Mouse (Mus musculus): ENCODE measurements around the gene Dock6. TPM values are rescaled to one million over a fixed set of nuclear protein-coding genes. Genes with fewer than 3 reads are reported as not detected.
"Not testable (repeated sequence)": the region's sequence is repeated elsewhere in the genome, so short reads cannot be mapped to it uniquely, and the experiment has no call there.

The Dock6 gene
- total RNA-seq, 4 experiments from 2014 or later, result 12.7 to 23.0 (median 19.2) TPM

- no peak for DNase-seq (ENCODE audit: low spot score in 2 of 2)
Measured at GRCm38 (mm10) chr9:21784517-21785307, 67.7 kb downstream of the Dock6 start.

DNA sequence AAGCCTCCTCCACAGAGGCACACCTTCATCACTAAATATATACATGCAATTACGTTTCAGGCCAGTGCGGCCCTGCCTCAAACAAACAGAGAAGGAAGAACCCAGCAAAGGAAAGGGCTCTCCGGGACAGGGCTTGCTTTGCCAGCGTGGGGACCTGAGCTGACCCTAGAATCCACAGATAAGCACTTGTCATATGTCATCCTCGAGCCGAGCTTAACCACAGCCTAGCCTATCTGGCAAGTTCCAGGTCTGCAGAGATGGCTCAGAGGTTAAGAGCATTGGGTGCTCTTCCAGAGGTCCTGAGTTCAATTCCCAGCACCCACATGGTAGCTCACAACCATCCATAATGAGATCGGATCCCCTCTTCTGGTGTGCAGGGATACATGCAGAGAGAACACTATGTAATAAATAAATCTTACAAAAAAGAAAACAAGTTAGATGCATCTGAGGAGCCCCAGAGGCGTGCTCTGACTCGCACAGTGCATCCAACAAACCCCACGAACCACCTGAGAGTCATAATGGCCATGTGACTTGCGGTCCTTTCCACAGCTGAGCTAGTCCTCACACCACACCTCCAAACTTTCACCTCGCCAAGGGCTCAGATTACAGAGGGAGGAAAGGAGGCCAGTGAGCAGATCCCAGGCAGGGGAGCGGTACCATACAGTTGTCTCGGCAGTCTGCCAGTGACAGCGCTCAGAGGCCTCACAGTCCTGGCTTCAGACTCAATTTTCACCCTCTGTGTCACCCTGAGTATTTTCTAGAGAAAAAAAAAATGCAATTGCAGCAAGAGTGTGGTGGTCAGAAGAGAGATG is 70.6 kb downstream of the Dock6 start:
- no peak for DNase-seq (ENCODE audit: low spot score in 2 of 2)

- DNase-seq (ENCODE audit: low spot score in 2 of 2), result no peak
Measured at GRCm38 (mm10) chr9:21777726-21778125, 74.7 kb downstream of the Dock6 start.

DNA sequence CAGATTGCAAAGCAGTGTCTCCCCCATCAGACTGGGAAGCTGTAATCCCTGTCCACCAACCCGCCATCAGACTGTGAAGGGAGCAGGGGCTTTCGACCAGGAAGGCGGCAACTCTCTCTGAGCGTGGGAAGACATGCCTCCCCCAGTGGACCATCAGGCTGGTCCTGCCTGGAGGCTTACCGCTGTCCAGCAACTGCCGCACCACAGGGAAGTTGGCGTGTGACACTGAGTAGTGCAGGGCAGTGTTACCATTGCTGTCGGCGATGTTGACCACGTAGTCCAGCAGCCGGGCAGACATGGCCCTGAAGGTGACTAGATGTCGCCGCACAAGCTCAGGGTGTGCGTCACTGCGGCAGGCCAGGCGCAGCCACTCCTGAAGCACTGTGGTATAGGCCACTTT is 78.1 kb downstream of the Dock6 start:
- DNase-seq (ENCODE audit: low spot score in 2 of 2), result no peak

DNA sequence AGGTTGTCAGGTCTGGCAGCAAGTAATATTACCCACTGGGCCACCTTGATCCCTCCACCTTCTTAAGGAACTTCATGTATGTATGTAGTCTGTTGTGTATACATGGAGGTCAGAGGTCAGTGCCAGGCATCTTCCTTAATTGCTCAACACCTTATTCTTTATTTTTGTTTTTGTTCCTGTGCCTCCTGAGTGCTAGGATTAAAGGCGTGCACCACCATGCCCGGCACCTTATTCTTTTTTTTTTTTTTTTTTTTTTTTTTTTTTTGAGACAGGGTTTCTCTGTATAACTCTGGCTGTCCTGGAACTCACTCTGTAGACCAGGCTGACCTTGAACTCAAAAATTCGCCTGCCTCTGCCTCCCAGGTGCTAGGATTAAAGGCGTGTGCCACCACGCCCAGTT is 79.0 kb downstream of the Dock6 start:
- not testable (repeated sequence) for DNase-seq (ENCODE audit: low spot score in 2 of 2)

DNA sequence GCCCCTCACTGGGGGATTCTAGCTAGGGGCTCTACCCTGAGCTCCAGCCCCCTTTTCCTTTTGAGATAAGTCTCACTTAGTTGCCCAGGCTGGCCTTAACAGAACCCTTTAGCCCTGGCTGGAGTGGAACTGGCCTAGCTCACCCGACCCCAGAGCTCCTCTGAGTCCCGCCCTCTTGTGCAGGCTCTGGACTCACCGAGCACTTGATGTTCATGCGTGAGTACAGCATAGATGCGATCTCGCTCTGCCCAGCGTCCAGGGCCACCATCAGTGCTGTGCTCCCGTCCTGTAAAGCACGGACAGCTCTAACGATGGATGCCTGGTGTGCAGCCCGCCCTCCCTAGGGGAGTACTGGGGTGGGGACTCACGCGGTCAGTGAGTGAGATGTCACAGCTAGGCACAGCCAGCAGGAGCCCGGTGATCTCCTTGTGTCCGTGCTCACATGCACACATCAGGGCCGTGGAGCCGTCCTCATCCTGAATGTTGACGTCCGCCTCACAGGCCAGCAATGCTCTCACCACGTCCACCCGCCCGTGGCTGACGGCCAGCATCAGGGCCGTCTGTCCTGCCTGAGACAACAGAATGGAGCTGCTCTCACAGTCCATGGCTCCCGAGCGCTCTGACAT is 82.8 kb downstream of the Dock6 start:
- no peak for DNase-seq (ENCODE audit: low spot score in 2 of 2)

DNA sequence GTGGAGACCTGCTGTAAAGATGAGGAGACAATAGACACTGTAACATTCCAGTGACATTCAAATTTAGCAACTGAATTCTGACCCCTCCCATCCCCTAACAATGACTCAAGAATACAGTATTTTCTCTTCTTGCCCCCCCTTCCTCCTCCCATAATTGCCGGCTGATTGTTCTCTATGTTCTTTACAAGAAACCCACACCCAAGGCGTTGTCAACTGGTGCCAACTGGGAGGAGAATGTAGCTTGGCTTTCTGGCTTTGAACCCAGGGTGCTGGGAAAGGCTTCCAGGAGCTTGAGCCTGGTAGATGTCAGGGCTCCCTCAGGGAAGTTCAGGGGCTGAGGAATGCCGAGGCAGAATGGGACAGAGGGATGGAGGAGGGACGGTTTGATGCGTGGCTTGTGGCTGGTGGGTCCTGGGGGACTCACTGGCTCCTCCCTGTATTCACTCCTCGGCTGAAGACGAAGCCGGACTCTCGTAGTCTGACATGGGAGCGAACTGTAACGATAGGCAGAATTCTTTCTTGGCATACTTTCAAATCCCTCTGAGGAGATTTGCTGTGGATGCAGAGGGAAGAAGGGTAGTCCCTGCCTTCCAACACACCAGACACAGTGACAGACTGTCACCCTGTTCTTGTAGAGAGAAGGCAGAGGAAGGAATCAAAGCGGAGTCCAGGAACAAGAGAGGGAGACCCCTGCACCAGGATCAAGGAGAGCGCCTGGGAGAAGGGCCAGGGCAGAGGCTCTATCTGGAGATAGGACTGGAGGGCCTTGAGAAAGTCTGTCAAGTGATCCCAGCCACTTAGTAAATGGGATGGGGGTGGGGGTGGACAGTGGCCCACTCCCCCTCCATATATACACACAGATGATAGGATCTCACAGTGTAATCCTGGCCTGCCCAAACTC is 83.7 kb downstream of the Dock6 start:
- no peak for DNase-seq (ENCODE audit: low spot score in 2 of 2)

GRCm38 (mm10) chr9:21767896-21768295 is 84.5 kb downstream of the Dock6 start:
- DNase-seq (ENCODE audit: low spot score in 2 of 2), result no peak

- no peak for DNase-seq (ENCODE audit: low spot score in 2 of 2)
Measured at GRCm38 (mm10) chr9:21764084-21764999, 88.1 kb downstream of the Dock6 start.

DNA sequence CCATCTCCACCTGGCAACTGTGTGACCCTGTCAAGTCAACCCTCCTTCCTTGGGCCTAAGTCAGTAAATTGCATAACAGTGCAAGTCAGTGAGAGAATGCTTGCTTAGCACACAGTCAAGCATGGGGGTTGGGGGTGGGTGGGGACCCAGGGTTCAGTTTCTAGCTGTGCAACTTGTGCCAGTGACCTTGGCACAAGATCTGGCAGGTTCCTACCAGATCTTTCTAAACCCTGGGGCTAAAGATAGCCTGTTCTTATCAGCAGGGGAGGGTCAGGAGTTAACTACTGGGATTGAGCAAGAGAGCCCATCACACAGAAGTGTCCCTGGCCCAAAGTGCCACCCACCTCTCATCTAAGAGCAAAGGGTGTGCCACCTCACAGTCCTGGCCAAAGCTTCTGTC is 90.3 kb downstream of the Dock6 start:
- no peak for DNase-seq (ENCODE audit: low spot score in 2 of 2)

DNA sequence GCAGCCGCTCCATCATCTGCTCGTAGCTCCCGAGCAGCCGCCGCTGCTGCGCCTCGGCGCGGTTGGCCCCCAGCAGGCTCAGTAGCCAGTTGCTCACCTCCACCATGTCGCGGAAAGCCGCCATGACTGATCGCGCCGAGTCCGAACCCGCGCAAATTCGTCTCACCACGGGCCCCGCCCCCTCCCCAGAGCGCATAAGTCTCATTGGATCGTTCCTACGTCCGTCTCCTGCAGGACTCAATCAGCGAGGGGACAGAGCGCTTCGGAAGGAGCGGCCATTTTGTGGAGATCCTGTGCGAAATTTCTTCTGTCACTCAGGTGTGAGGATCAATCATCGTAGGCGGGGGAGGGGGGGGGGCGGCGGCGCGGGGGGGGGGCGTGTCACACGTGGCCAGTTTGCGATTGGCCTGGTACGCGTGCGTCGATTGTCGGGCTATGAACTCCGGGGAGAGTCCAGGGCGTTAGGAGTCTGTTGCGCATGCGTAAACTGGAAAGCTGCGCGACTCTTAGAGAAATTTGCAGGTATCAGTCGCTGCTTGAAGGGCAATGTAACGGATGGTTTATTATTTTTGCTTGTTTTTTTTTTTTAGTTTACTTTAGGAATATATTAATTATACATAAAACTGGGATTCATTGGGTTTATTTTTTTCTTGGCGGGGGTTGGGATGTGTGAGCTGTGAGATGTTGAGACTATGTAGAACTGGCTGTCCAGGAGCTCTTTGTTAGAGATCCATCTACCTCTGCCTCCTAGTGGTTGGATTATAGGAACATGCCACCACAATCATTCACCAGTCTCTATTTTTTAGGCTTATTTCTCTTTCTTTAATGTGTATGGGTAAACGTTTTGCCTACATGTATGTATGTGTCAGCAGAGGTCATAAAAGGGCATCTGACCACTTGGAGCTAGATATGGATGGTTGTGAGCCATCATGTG is 92.0 kb downstream of the Dock6 start, which contains the start of gene Spc24:
Gene Spc24 (minus strand): TSS at position 149 of the 934 bp plus-strand sequence.
- peak; percentile 93 to 96 for DNase-seq (ENCODE audit: low spot score in 2 of 2)

DNA sequence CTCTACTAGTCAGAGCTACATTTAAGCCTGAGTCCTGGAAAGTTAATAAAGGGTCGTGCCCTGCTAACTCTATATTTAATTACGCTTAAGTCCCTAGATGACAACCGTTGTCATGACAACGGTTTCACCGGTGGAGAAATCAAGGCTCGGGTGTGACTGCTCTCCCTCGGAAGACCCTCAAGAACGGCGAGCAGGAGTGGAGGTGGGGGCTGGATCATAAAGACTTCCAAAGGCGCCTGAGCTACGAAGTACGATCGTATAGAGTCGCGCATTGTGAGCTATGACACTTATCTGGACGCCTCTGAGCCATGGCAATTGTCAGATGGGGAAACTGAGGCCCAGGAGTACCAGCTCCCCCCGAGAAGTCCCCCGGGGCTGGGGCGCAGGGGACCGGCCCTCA is 92.7 kb downstream of the Dock6 start:
- DNase-seq (ENCODE audit: low spot score in 2 of 2), result no peak

GRCm38 (mm10) chr9:21758576-21759529 is 93.6 kb downstream of the Dock6 start:
- DNase-seq (ENCODE audit: low spot score in 2 of 2), result no peak

GRCm38 (mm10) chr9:21754516-21755321 is 97.7 kb downstream of the Dock6 start:
- no peak for DNase-seq (ENCODE audit: low spot score in 2 of 2)

DNA sequence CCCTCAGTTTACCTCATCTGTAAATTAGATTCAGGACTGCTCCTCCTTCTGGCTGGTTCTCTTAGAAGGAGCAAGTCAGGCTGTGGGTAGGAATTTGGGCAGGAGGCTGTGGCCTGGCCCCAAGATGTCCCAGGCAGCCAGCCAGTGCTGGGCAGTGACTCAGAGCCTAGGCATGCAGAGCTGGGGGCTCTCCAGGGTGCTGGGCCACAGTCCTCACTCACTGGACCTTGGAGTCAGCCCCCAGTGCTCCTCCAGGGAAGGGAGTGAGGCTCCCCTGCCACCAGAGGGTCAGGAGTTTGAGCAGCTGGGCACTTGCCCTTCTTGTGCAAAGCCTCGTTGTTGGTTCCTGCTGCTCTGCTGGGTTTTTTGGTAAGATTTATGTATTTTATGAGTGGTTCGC is 98.4 kb downstream of the Dock6 start:
- no peak for DNase-seq (ENCODE audit: low spot score in 2 of 2)

DNA sequence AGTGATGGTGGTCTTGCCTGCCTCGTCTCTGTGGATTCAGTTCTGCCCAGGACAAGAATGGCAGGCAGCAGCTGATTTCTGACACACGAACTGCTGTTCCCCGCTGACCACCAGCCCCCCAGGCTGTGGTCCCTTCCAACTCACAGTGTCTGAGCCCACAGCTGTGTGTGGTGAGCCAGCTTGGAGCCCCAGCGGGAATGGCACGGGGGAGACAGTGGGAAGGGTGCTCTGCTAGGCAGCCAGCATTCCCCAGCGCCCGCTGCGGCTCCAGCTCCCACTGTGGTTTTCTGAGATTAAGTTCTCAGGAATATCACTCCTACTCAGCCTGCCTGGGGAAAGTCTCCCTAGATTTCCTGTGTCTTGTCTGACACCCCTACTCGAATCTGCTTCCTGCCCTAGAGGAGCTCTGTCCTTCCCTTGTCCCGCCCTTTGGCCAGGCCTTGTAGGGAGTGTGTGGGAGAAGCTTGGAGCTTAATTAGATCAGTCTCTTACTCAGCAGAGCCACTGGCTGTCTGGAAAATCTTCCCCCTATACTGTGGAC is 100.1 kb downstream of the Dock6 start:
- DNase-seq (ENCODE audit: low spot score in 2 of 2), result no peak

GRCm38 (mm10) chr9:21751347-21751746 is 101.1 kb downstream of the Dock6 start:
- DNase-seq (ENCODE audit: low spot score in 2 of 2), result no peak
